Mouse (Mus musculus) intestine, embryonic 16.5 days (tissue): ENCODE data around the gene Kdm5a. TPM values are rescaled to one million over a fixed set of nuclear protein-coding genes. Genes with fewer than 3 reads are reported as not detected.
A peak's percentile ranks its signal among the peaks of the same experiment; 100 is the strongest.

Experiments
- ATAC-seq: fragments of 200-750 bp; cut with Nextera tagmentation; 2 replicates; pipeline ENCODE4 v1.8.0; 2017; ENCODE audit warnings: moderate TSS enrichment, moderate library complexity
- H3K27ac ChIP-seq: fragments of 300-500 bp; sonication (generic); 2 replicates; pipeline ENCODE4 v1.5.1; 2014; ENCODE audit warnings: mild to moderate bottlenecking, low read length
- H3K27me3 ChIP-seq: fragments of 300-500 bp; sonication (generic); replicated peaks from 2 replicates; pipeline ENCODE4 v1.6.1; 2014; ENCODE audit warnings: low read length, control low read depth, mixed read lengths; ENCODE audit not compliant: control insufficient read depth, insufficient read depth
- H3K36me3 ChIP-seq: fragments of 300-500 bp; sonication (generic); 2 replicates; pipeline ENCODE4 v1.6.1; 2014; ENCODE audit warnings: low read length, control low read depth; ENCODE audit not compliant: control insufficient read depth, insufficient read depth
- H3K4me1 ChIP-seq: fragments of 300-500 bp; sonication (generic); 2 replicates; pipeline ENCODE4 v1.6.1; 2014; ENCODE audit warnings: low read length, control low read depth, mixed read lengths; ENCODE audit not compliant: control insufficient read depth, insufficient read depth
- H3K4me2 ChIP-seq: fragments of 300-500 bp; sonication (generic); 2 replicates; pipeline ENCODE4 v1.6.1; 2014; ENCODE audit warnings: low read depth, low read length, control low read depth
- H3K4me3 ChIP-seq: fragments of 300-500 bp; sonication (generic); 2 replicates; pipeline ENCODE4 v1.5.1; 2014; ENCODE audit warnings: mild to moderate bottlenecking, low read length
- H3K9ac ChIP-seq: fragments of 300-500 bp; sonication (generic); 2 replicates; pipeline ENCODE4 v1.6.1; 2014; ENCODE audit warnings: low read depth, low read length
- H3K9me3 ChIP-seq: fragments of 300-500 bp; sonication (generic); 2 replicates; pipeline ENCODE4 v1.6.1; 2016; ENCODE audit warnings: low read length, control low read depth; ENCODE audit not compliant: control insufficient read depth
- WGBS: fragments of 180-500 bp; shearing (Covaris S2); extraction: QIAGEN DNeasy Blood & Tissue Kit; methylation state at CpG from one replicate; pipeline ENCODE4 v1.1.7; 2014; 5-methylcytosine and 5-hydroxymethylcytosine counted together
- polyA plus RNA-seq: library from polyadenylated mRNA; unstranded; fragments of >200 nt; fragmentation: Nextera tagmentation; extraction: Ambion mirVana; gene quantifications from 2 replicates; pipeline ENCODE4 v1.2.1, GENCODE M21; 2015

Gene Kdm5a
- polyA plus RNA-seq, 1 experiment from 2014 or later = 31.1 TPM

DNA sequence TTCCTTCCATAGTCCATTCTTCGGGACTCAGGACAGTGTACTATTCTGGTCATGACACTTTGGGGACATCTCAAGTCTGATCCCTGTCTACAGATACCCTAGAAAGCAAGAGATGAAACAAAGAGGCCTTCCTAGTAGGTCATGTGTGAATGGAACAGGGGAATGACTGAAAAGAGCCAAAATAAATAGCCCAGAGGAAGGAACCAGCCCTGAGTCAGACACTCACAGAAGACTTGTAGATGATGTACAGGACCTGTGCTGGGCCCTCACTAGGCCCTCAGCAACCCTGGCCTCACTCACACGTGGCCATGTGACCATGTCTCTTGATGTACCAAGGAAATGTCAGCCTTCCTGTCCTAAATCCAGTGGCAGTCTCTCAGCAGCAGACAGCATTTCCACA is 125.5 kb downstream of the Kdm5a start:
- Histone ChIP-seq H3K9ac (no peak overlapping the region), H3K36me3 (no peaks in the 10 kb centered on the region), H3K27me3 (peaks cover 32% of the 10 kb centered on the region), H3K4me2 (no peak overlapping the region), H3K4me1 (peaks cover 14% of the 10 kb centered on the region), H3K27ac (no peak overlapping the region), H3K4me3 (no peak overlapping the region), H3K9me3 (no peaks in the 10 kb centered on the region)
- 59% methylated on average over 2 of the region's 2 CpGs for WGBS
- ATAC-seq = no peak

GRCm38 (mm10) chr6:120491064-120491463 is 127.1 kb downstream of the Kdm5a start:
- Histone ChIP-seq H3K27ac (no peak overlapping the region), H3K4me3 (no peak overlapping the region), H3K4me1 (peaks cover 14% of the 10 kb centered on the region), H3K27me3 (peaks cover 39% of the 10 kb centered on the region), H3K9me3 (no peaks in the 10 kb centered on the region), H3K4me2 (no peak overlapping the region), H3K36me3 (no peaks in the 10 kb centered on the region), H3K9ac (no peak overlapping the region)
- 67% methylated on average over 7 of the region's 7 CpGs for WGBS
- no peak for ATAC-seq

- no peaks in the 10 kb centered on the region for H3K9me3 ChIP-seq
- peak overlapping the region; percentile 63 for H3K4me3 ChIP-seq
- H3K9ac ChIP-seq = no peak overlapping the region
- H3K4me1 ChIP-seq = peaks cover 14% of the 10 kb centered on the region
- H3K4me2 ChIP-seq = peak overlapping the region; percentile 97
- no peaks in the 10 kb centered on the region for H3K36me3 ChIP-seq
- H3K27me3 ChIP-seq = peaks cover 39% of the 10 kb centered on the region
- H3K27ac ChIP-seq = no peak overlapping the region
- ATAC-seq = peak; percentile 1; the same call in 1 of the 2 replicates
- 7% methylated on average over 22 of the region's 22 CpGs for WGBS
These were observed 128.1 kb downstream of the Kdm5a start for GRCm38 (mm10) chr6:120491862-120492498.

- Histone ChIP-seq H3K4me3 (peak overlapping the region; percentile 63), H3K9me3 (no peaks in the 10 kb centered on the region), H3K4me2 (peak overlapping the region; percentile 97), H3K27ac (no peak overlapping the region), H3K36me3 (no peaks in the 10 kb centered on the region), H3K27me3 (peaks cover 39% of the 10 kb centered on the region), H3K4me1 (peaks cover 14% of the 10 kb centered on the region), H3K9ac (peak overlapping the region; percentile 66)
- peak; percentile 40 for ATAC-seq
- under 1% methylated on average over 84 of the region's 95 CpGs for WGBS
These were observed 128.8 kb downstream of the Kdm5a start for GRCm38 (mm10) chr6:120492499-120493373.

DNA sequence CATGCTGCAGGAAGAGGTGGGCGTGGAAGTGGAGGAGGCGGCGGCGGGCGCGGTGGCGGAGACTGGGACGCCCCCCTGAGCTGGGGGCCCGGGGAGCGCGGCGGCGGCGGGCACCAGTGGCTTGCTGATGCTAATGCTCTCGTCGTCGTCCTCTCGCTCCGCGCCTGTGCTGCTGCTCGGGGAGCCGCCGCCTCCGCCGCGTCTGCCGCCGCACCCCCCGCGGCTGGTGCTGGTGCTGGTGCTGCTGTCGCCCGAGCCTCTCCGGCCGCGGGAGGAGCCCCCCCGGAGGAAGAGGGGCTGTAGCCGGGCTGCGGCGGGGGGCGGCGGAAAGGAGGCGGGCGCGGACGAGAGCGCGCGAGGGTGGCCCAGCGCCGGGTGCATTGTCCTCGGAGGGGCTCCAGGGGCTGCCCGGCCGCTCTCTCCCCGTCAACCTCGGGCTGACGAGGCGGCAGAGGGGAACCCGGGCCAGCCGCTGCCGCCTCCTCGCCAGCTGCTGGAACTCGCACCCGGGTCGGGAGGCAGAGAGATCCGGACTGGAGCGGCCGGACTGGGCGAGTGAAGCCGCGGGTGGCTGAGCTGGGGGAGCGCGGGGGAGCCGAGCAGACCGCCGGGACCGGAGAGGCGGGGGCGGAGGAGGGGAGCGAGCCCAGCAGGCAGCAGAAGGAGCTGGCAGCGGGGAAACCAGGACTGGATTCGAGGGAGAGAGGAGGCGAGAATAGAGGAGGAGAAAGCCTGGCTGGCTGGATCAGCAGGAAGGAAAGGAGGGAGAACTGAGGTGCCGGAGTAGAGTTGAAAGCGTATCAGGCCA is 129.7 kb downstream of the Kdm5a start, which contains the start of gene Tmem121b:
TSS of gene Tmem121b (minus strand) at position 434 of the 808 bp plus-strand sequence.
- whole genome bisulfite sequencing = 0% methylated on average over 58 of the region's 84 CpGs
- Histone ChIP-seq H3K4me2 (peak within 1 kb of the TSS; percentile 97), H3K4me3 (peak within 1 kb of the TSS; percentile 63), H3K9ac (peak within 1 kb of the TSS; percentile 66), H3K27ac (no peak within 1 kb of the TSS), H3K9me3 (no peaks in the 10 kb centered on the region), H3K4me1 (peaks cover 14% of the 10 kb centered on the region), H3K27me3 (peaks cover 39% of the 10 kb centered on the region), H3K36me3 (no peaks in the 10 kb centered on the region)
- peak; percentile 67 for ATAC-seq

Other genes with a start within 250 kb of the Kdm5a start
- gene D330020A13Rik, start 69.8 kb upstream of the Kdm5a start, polyA plus RNA-seq = 0.23 and 0.43 TPM in 2 replicates
- 1.1 and 1.3 TPM in 2 replicates for gene B4galnt3, start 69.6 kb upstream of the Kdm5a start, polyA plus RNA-seq
- 17.4 and 18.4 TPM in 2 replicates for gene Ccdc77, start 250 bp downstream of the Kdm5a start, polyA plus RNA-seq
- gene Il17ra, start 99.1 kb downstream of the Kdm5a start, polyA plus RNA-seq = 6.8 and 6.9 TPM in 2 replicates
- 0.06 TPM in 2 replicates for gene Tmem121b, start 129.7 kb downstream of the Kdm5a start, polyA plus RNA-seq
- gene Hdhd5, start 167.2 kb downstream of the Kdm5a start, polyA plus RNA-seq = 14.0 and 15.8 TPM in 2 replicates